Mouse (Mus musculus): ENCODE measurements around the gene Morn5. TPM values are rescaled to one million over a fixed set of nuclear protein-coding genes. Genes with fewer than 3 reads are reported as not detected.

Gene Morn5
- polyA plus RNA-seq, 1 experiment from 2014 or later = not detected

GRCm38 (mm10) chr2:36104956-36105741 is 55.9 kb downstream of the Morn5 start, which contains the start of gene Lhx6:
Gene Lhx6, minus strand, starts transcription at chr2:36105408.
- 1% methylated on average over 49 of the region's 58 CpGs for WGBS (ENCODE audit: missing documents)
- Histone ChIP-seq H3K79me2 (ENCODE audit: inconsistent target) (no peaks in the 10 kb centered on the region), H3K27ac (no peak within 1 kb of the TSS), H3K36me3 (ENCODE audit: inconsistent target) (no peaks in the 10 kb centered on the region), H3K4me3 (ENCODE audit: inconsistent target) (no peak within 1 kb of the TSS)

- Histone ChIP-seq H3K79me2 (ENCODE audit: inconsistent target) (no peaks in the 10 kb centered on the region), H3K27ac (no peak overlapping the region), H3K4me3 (ENCODE audit: inconsistent target) (no peak overlapping the region), H3K36me3 (ENCODE audit: inconsistent target) (no peaks in the 10 kb centered on the region)
- WGBS (ENCODE audit: missing documents) = 10% methylated on average over 6 of the region's 7 CpGs
Measured at GRCm38 (mm10) chr2:36108615-36109014, 59.4 kb downstream of the Morn5 start.

GRCm38 (mm10) chr2:36112632-36113031 is 63.4 kb downstream of the Morn5 start:
- 46% methylated on average over 3 of the region's 3 CpGs for WGBS (ENCODE audit: missing documents)
- Histone ChIP-seq H3K4me3 (ENCODE audit: inconsistent target) (no peak overlapping the region), H3K27ac (no peak overlapping the region), H3K79me2 (ENCODE audit: inconsistent target) (no peaks in the 10 kb centered on the region), H3K36me3 (ENCODE audit: inconsistent target) (peaks cover 14% of the 10 kb centered on the region)

- WGBS (ENCODE audit: missing documents) = 86% methylated on average over 9 of the region's 9 CpGs
- Histone ChIP-seq H3K27ac (no peak overlapping the region), H3K4me3 (ENCODE audit: inconsistent target) (no peak overlapping the region), H3K79me2 (ENCODE audit: inconsistent target) (no peaks in the 10 kb centered on the region), H3K36me3 (ENCODE audit: inconsistent target) (peaks cover 82% of the 10 kb centered on the region)
Measured at GRCm38 (mm10) chr2:36126795-36127429, 77.7 kb downstream of the Morn5 start.

- H3K27ac ChIP-seq = no peak overlapping the region
- H3K36me3 ChIP-seq (ENCODE audit: inconsistent target) = peaks cover 78% of the 10 kb centered on the region
- 88% methylated on average over 3 of the region's 4 CpGs for WGBS (ENCODE audit: missing documents)
- no peak overlapping the region for H3K4me3 ChIP-seq (ENCODE audit: inconsistent target)
- H3K79me2 ChIP-seq (ENCODE audit: inconsistent target) = no peaks in the 10 kb centered on the region; the same call in 1 of the 2 replicates
Measured at GRCm38 (mm10) chr2:36127973-36128372, 78.7 kb downstream of the Morn5 start.

- WGBS (ENCODE audit: missing documents) = 97% methylated on average over 3 of the region's 3 CpGs
- no peak overlapping the region for H3K27ac ChIP-seq
- H3K79me2 ChIP-seq (ENCODE audit: inconsistent target) = peaks cover 3% of the 10 kb centered on the region; the same call in 1 of the 2 replicates
- peaks cover 80% of the 10 kb centered on the region for H3K36me3 ChIP-seq (ENCODE audit: inconsistent target)
- no peak overlapping the region for H3K4me3 ChIP-seq (ENCODE audit: inconsistent target)
Measured at GRCm38 (mm10) chr2:36129051-36129450, 79.8 kb downstream of the Morn5 start.

Other genes with a start within 250 kb of the Morn5 start
- 0.12 to 0.32 TPM (median 0.19 TPM) in 3 replicates for gene Ttll11, start 69.5 kb upstream of the Morn5 start, polyA plus RNA-seq (2018)
- 83.2 to 127 TPM (median 84.4 TPM) in 3 replicates for gene Ndufa8, start 52 bp upstream of the Morn5 start, polyA plus RNA-seq (2018)
- not detected in 3 replicates for gene Lhx6, start 56.0 kb downstream of the Morn5 start, polyA plus RNA-seq (2018)
- 7.1 to 14.0 TPM (median 9.3 TPM) in 3 replicates for gene Mrrf, start 86.9 kb downstream of the Morn5 start, polyA plus RNA-seq (2018)
- 18.1 to 21.6 TPM (median 19.1 TPM) in 3 replicates for gene Rbm18, start 87.3 kb downstream of the Morn5 start, polyA plus RNA-seq (2018)
- 10.2 to 38.1 TPM (median 20.3 TPM) in 3 replicates for gene Ptgs1, start 181.0 kb downstream of the Morn5 start, polyA plus RNA-seq (2018)